Mouse (Mus musculus): ENCODE results near the gene Uroc1.

Uroc1 gene

DNA sequence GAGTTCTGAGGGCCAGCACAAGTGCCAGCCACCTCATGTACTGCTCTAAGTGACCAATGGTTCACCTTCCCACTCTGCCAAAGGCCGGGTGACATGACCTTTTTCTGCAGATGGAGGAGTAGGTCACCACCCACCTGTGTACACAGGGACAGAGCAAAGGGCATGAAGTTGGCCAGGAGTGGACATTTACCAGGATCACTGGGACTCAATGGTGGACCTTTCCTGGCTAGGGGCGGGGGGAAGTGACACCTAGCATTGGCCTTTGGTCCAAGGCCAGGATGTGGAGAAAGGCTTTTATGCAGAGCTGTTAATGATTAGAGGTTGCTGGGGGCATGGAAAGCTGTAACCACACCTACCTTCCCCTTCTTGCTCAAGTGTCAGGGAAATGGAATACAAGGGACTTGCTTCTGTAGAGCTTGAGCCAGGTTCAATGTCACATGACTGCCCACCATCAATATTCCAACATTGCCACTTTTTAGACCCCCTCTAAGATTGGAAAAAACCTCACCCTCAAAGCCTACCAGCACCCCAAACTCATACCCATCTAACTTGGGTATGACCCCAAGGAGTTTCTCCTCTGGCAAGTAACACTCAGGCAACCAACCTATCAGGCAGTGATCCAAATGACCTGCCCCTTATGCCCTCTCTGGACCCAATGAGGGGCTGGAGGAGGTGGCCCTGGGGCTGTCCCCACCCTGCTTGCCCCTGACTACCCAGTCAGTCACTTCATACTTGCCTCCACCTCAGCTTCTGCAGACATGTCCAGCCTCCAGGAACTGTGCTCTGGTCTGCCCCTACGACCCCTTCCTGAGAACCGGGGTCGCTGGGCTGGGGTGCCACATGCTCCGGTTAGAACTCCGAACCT, at the start of gene Uroc1:
Uroc1 (plus strand) TSS at position 724 of the 865 bp plus-strand sequence.
- DNase-seq (ENCODE audit: extremely low read depth, insufficient read length, low spot score), result no peak

DNA sequence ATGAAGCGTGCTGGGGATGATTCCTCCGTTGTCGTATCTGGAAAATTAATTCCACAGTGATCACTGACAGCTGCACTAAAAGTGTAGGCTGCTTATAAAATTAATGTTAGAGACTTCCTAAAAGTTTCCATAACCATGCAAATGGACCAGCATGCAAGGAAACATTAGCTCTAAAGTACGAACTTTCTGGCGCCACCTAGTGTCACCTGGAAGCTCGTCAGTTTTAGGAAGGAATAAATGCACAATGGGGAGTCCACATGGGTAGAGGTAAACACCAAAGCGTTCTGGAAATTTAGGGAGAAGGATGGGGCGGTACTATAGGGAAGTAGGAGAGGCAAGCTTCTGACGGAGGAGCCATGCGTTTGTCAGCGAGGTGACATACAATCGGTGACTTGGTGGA, 44.8 kb upstream of the Uroc1 start:
- DNase-seq (ENCODE audit: extremely low read depth, insufficient read length, low spot score), result no peak

DNA sequence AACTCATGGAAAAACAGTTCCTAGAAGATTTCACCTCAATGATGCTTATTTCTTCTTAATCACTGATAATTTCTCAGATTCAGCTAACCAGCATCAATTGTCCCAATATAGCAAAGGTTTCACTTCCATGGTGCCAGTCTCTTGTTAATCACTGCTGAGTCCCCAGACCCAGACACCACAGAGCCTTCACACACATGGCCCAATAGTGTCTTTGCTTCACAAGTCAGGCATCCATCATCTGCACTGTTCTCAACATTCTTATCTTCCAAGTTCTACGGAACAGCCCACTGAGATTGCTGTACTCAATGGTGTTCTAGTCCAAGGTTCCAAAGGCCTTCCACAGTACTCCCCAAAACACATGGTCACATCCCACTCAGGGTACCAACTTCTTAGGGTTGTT, 32.2 kb upstream of the Uroc1 start, which contains the start of gene BC048671:
BC048671 (plus strand) TSS at position 301 of the 400 bp plus-strand sequence.
- DNase-seq (ENCODE audit: extremely low read depth, insufficient read length, low spot score), result no peak

- no peak for DNase-seq (ENCODE audit: extremely low read depth, insufficient read length, low spot score)
Observed at GRCm38 (mm10) chr6:90306315-90306975, 26.6 kb upstream of the Uroc1 start.

GRCm38 (mm10) chr6:90308839-90309778, 24.0 kb upstream of the Uroc1 start:
- no peak for DNase-seq (ENCODE audit: extremely low read depth, insufficient read length, low spot score)

GRCm38 (mm10) chr6:90315961-90316360, 17.1 kb upstream of the Uroc1 start:
- no peak for DNase-seq (ENCODE audit: extremely low read depth, insufficient read length, low spot score)

- no peak for DNase-seq (ENCODE audit: extremely low read depth, insufficient read length, low spot score)
Observed at GRCm38 (mm10) chr6:90317510-90318258, 15.4 kb upstream of the Uroc1 start.

DNA sequence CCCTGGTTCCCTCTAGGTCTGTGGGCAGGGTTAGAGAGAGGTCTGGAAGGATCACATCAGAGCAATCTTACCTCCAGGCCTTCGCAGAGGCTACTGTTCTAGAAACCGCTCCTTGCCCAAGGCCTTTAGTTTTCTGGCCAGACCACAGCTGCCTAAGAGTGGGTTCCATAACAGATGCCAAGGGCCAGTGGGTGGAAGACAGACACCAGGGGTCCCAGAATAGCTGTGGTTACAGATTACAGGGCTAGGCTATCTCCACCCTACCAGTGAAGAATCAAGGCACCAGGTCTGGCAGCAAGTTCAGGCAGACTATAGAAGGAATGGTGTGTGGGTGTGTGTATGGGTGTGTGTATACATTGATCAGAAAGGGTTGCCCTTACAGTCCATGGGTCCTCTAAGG, 14.1 kb upstream of the Uroc1 start:
- no peak for DNase-seq (ENCODE audit: extremely low read depth, insufficient read length, low spot score)

- DNase-seq (ENCODE audit: extremely low read depth, insufficient read length, low spot score), result no peak
Observed at GRCm38 (mm10) chr6:90319475-90320191, 13.5 kb upstream of the Uroc1 start.

DNA sequence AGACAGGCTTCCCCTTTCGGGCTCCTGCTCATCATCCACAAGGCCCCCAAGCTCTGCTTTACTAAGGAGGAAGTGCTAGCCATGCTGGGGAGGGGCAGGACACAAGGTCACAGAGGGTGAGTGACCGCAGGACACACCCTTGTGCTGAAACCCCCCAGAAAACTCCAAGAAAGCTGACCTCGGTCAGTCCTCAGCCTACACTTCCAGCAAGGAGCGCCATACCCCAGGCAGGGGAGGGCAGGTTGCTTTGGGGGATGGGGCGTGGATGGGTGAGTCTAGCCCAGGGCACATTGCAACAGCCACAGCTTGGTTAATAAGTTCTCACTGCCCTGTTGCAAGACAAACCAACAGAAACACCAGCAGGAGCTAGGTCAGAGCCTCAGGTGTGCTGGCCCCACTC, 12.7 kb upstream of the Uroc1 start:
- no peak for DNase-seq (ENCODE audit: extremely low read depth, insufficient read length, low spot score)

DNA sequence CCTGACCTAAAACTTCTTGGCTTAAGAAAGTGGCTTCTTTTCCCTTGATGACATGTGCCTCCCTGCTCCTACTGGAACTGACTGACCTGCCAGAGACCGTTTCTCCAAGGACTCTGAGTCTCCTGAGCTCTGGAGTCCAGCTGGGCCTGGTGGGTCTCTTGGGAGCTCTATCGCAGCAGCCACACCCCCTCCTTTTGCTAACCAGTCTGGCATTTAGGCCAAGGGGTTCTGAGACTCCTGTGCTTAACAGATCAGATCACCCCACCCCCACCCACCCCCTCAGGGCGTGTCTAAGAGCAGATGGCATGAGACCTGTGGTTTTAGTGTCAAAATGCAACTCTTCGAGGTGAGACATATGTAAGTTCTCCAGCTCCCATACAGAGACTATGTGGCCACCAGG, 11.3 kb upstream of the Uroc1 start:
- no peak for DNase-seq (ENCODE audit: extremely low read depth, insufficient read length, low spot score)

- DNase-seq (ENCODE audit: extremely low read depth, insufficient read length, low spot score), result no peak
Observed at GRCm38 (mm10) chr6:90324026-90324425, 9.1 kb upstream of the Uroc1 start.

DNA sequence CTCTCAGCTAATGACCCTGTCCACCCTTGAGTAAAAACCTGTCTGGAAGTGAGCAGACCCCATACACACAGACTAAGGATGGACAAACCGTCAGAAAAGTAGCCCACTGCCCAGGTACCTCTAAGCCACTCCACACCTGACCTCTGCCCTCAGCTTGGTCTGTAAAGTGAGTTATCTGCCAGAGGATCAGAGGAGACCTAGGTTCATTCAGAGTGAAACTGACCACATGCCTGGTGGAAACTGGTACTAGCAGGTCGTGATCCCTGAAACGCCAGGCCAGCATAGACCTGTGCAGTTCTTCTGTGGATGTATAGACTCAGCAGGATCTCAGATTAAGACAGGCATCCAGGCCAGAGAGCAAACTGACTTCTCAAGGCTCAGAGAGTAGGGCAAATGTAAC, 8.6 kb upstream of the Uroc1 start:
- no peak for DNase-seq (ENCODE audit: extremely low read depth, insufficient read length, low spot score)

DNA sequence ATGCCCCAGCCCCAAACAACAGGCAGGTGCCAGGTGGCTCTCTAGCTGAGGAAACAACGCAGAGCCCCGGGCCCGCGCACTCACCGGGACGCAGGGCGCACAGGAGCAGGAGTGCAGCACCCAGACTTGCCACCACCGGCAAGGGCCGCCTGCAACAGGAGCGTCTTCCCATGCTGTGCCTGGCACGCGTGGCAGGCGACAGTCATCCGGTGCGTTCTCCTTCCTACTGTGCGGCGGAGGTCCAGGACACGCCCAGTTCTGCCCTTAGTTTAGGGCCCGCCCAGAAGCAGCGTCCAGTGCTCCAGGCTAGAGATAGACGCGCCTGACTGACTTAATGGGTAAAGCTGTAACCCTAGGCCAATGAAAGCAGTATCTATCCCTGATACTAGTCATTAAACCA, 8.1 kb upstream of the Uroc1 start, which contains the start of gene Chst13:
Chst13 (minus strand) TSS at position 195 of the 400 bp plus-strand sequence.
- no peak for DNase-seq (ENCODE audit: extremely low read depth, insufficient read length, low spot score)

- no peak for DNase-seq (ENCODE audit: extremely low read depth, insufficient read length, low spot score)
Observed at GRCm38 (mm10) chr6:90327670-90328069, 5.4 kb upstream of the Uroc1 start.

DNA sequence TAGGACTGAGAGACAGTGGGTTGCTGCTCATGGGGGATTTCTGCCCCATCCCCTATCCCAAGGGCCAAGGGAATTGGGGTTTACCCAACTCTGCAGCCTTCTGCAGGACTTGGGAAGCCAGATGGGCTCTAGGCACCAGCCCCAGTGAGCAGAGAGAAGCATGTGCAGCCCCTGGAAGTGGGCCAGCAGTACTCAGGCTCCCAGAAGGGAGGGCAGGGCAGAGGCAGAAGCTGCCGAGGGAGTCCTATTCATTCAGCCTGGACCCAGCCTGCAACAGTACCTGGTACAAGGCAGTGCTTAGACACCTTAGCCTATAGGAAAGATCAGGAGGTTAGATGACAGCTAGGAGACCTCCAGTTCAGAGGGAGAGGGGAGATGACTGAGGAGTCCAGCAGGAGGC, 3.1 kb upstream of the Uroc1 start:
- DNase-seq (ENCODE audit: extremely low read depth, insufficient read length, low spot score), result no peak

DNA sequence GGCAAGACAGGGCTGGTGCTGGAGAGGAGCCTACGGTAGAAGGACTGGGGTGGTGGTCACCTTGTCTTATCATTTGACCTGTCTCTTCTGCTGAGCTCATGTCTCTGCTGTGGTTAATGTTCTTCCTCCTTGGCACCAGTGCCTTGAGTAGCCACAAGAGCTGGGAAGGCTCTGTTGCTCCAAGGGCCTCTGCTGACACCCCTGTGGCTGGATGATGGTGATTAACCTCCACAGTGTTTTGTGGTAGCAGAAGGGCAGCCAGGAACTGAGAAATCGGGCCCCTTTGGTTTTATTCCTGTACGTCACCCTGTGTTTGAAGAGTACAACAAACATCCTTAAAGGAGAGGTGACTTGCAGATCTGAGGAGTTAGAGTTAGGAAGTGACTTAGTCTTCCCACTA, 1.2 kb downstream of the Uroc1 start:
- DNase-seq (ENCODE audit: extremely low read depth, insufficient read length, low spot score), result no peak

GRCm38 (mm10) chr6:90342343-90342742, 9.3 kb downstream of the Uroc1 start:
- no peak for DNase-seq (ENCODE audit: extremely low read depth, insufficient read length, low spot score)

- no peak for DNase-seq (ENCODE audit: extremely low read depth, insufficient read length, low spot score)
Observed at GRCm38 (mm10) chr6:90347183-90347582, 14.1 kb downstream of the Uroc1 start.

- DNase-seq (ENCODE audit: extremely low read depth, insufficient read length, low spot score), result no peak
Observed at GRCm38 (mm10) chr6:90348500-90348899, 15.4 kb downstream of the Uroc1 start.
